Mouse (Mus musculus) layer of hippocampus, adult 6 months (tissue): ENCODE measurements around the gene Grem1. TPM values are rescaled to one million over a fixed set of nuclear protein-coding genes. Genes with fewer than 3 reads are reported as not detected.

Experiments
- long read RNA-seq, 2 experiments: library from polyadenylated mRNA; unstranded; transcript quantifications; one replicate each; pipeline ENCODE4 v2.0.0; 2019 to 2020
- polyA plus RNA-seq: library from polyadenylated mRNA; unstranded; fragments of <200 nt; fragmentation: Nextera tagmentation; gene quantifications from 2 replicates; pipeline ENCODE4 v1.2.3, GENCODE M21; 2021

Gene Grem1
- polyA plus RNA-seq = 0.65 and 1.1 TPM in 2 replicates
- long read RNA-seq, experiment 1, full-length matches to known transcripts = 2 of 2 reads
- long read RNA-seq, experiment 1, partial matches to known transcripts = 0 of 2 reads
- long read RNA-seq, experiment 1, other reads (novel, unspliced or antisense) = 0 of 2 reads
- long read RNA-seq, experiment 2, full-length matches to known transcripts = 5 of 6 reads
- long read RNA-seq, experiment 2, partial matches to known transcripts = 0 of 6 reads
- long read RNA-seq, experiment 2, other reads (novel, unspliced or antisense) = 1 of 6 reads

DNA sequence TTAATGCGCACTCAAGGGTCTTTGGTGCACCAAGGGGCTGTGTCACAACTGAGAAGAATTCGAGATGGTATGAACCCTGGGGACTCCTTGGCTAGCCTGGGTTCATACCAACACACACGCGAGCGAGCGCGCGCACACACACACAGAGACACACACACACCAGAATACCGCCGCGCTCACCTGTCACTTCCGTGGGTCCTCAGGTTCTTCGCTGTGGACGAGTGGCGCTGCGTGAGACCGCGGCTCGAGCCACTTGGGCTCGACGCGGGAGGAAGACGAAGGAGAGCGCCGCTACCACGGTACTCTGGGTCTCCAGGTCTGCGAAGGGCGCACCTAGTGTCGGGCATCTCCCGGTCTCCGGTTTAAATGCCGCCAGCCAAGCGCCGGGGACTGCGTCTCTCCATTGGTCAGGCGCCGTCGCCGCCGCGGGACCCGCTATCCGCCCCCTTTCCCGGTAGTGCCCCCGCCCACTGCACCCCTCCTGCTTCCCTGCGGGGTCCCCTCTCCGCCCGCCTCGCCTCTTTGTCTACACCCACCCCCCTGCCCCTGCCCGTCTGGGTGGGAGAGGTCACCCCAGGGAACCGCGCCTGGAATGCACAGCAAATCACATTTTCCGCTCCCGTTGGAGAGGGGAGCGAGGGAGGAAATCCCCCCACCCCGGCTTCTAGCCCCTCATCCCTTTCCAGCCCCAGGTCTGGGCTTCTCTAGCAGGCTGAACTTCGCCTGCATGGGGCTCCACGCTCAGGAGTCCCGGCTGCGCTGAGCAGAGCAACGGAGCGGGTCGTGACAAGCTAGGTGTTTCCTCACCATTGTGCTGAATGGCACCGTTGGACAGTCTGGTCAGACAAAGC is at the start of gene Grem1:
Gene Grem1 (minus strand): TSS at position 336 of the 851 bp plus-strand sequence.

Other genes starting within 250 kb of the Grem1 start
- gene Scg5, start 70.5 kb upstream of the Grem1 start, polyA plus RNA-seq = 335 and 363 TPM in 2 replicates
- gene Arhgap11a, start 90.0 kb upstream of the Grem1 start, polyA plus RNA-seq = 0.33 and 0.41 TPM in 2 replicates